Mouse (Mus musculus) liver, postnatal 0 days (tissue): ENCODE measurements around the gene Rasa2. TPM values are rescaled to one million over a fixed set of nuclear protein-coding genes. Genes with fewer than 3 reads are reported as not detected.

ENCODE experiments used
- ATAC-seq: fragments of 200-750 bp; cut with Nextera tagmentation; 2 replicates; pipeline ENCODE4 v1.8.0; 2017; ENCODE audit warnings: mild to moderate bottlenecking, moderate library complexity
- DNase-seq: peaks from one replicate; pipeline ENCODE4 v3.0.0-alpha.2; 2016
- H3K27ac ChIP-seq: fragments of 300-500 bp; sonication (generic); 2 replicates; pipeline ENCODE4 v1.5.1; 2014; ENCODE audit warnings: antibody characterized with exemption, moderate library complexity, mild to moderate bottlenecking, low read depth
- H3K27me3 ChIP-seq: fragments of 300-500 bp; sonication (generic); 2 replicates; pipeline ENCODE4 v1.6.1; 2014; ENCODE audit warnings: low read length, control low read depth, mixed read lengths; ENCODE audit not compliant: insufficient read depth
- H3K36me3 ChIP-seq: fragments of 300-500 bp; sonication (generic); replicated peaks from 2 replicates; pipeline ENCODE4 v1.6.1; 2014; ENCODE audit warnings: mild to moderate bottlenecking, control low read depth, low read length, moderate library complexity, mixed read lengths; ENCODE audit not compliant: insufficient read depth
- H3K4me1 ChIP-seq: fragments of 300-500 bp; sonication (generic); 2 replicates; pipeline ENCODE4 v1.6.1; 2014; ENCODE audit warnings: antibody characterized with exemption, mild to moderate bottlenecking, control low read depth; ENCODE audit not compliant: insufficient read depth
- H3K4me2 ChIP-seq: fragments of 300-500 bp; sonication (generic); 2 replicates; pipeline ENCODE4 v1.6.1; 2014; ENCODE audit warnings: low read depth, mild to moderate bottlenecking, low read length, moderate library complexity, mixed read lengths
- H3K4me3 ChIP-seq: fragments of 300-500 bp; sonication (generic); 2 replicates; pipeline ENCODE4 v1.5.1; 2014; ENCODE audit warnings: low read depth, low read length
- H3K9ac ChIP-seq: fragments of 300-500 bp; sonication (generic); replicated peaks from 2 replicates; pipeline ENCODE4 v1.6.1; 2014; ENCODE audit warnings: mild to moderate bottlenecking, moderate library complexity
- H3K9me3 ChIP-seq: fragments of 300-500 bp; sonication (generic); 2 replicates; pipeline ENCODE4 v1.6.1; 2016; ENCODE audit warnings: mild to moderate bottlenecking, control low read depth, low read length, mixed read lengths
- CTCF ChIP-seq: sonication (generic); IDR thresholded peaks from 2 replicates; pipeline ENCODE4 v1.5.1; 2016; ENCODE audit warnings: antibody characterized with exemption, low read depth
- EP300 ChIP-seq: IDR thresholded peaks from 2 replicates; pipeline ENCODE4 v1.6.1; 2016; ENCODE audit warnings: antibody characterized with exemption, low read depth, mild to moderate bottlenecking
- WGBS: fragments of 180-500 bp; shearing (Covaris S2); extraction: QIAGEN DNeasy Blood & Tissue Kit; methylation state at CpG from one replicate; pipeline ENCODE4 v1.1.7; 2014; ENCODE audit not compliant: insufficient replicate concordance; 5-methylcytosine and 5-hydroxymethylcytosine counted together
- polyA plus RNA-seq: library from polyadenylated mRNA; unstranded; fragments of >200 nt; fragmentation: Nextera tagmentation; extraction: Ambion mirVana; gene quantifications from 2 replicates; pipeline ENCODE4 v1.2.1, GENCODE M21; 2015

Gene Rasa2
- polyA plus RNA-seq, 1 experiment from 2014 or later = 2.7 TPM

- no peak overlapping the region for H3K9ac ChIP-seq
- no peak for DNase-seq
- H3K9me3 ChIP-seq = no peaks in the 10 kb centered on the region
- TF ChIP-seq EP300 (no peak), CTCF (no peak)
- no peaks in the 10 kb centered on the region for H3K27me3 ChIP-seq
- H3K27ac ChIP-seq = no peak overlapping the region
- no peak for ATAC-seq
- H3K36me3 ChIP-seq = no peaks in the 10 kb centered on the region
- no peak overlapping the region for H3K4me2 ChIP-seq
- 82% methylated on average over 8 of the region's 8 CpGs for WGBS
- 0 out of 2 replicates have a peak, but pooled peaks cover 3% of the 10 kb centered on the region for H3K4me1 ChIP-seq
- no peak overlapping the region for H3K4me3 ChIP-seq
These were observed 42.9 kb upstream of the Rasa2 start for GRCm38 (mm10) chr9:96674301-96674700.

- ATAC-seq (no peak), DNase-seq (no peak)
- Histone ChIP-seq H3K36me3 (no peaks in the 10 kb centered on the region), H3K4me1 (0 out of 2 replicates have a peak, but pooled peaks cover 3% of the 10 kb centered on the region), H3K4me3 (no peak overlapping the region), H3K27me3 (no peaks in the 10 kb centered on the region), H3K27ac (no peak overlapping the region), H3K4me2 (no peak overlapping the region), H3K9ac (no peak overlapping the region), H3K9me3 (no peaks in the 10 kb centered on the region)
- 81% methylated on average over 2 of the region's 2 CpGs for WGBS
- TF ChIP-seq EP300 (no peak), CTCF (no peak)
These were observed 41.0 kb upstream of the Rasa2 start for GRCm38 (mm10) chr9:96672466-96672865.

- ATAC-seq (no peak), DNase-seq (no peak)
- no peak overlapping the region for H3K27ac ChIP-seq
- no peaks in the 10 kb centered on the region for H3K9me3 ChIP-seq
- H3K9ac ChIP-seq = no peak overlapping the region
- H3K4me2 ChIP-seq = no peak overlapping the region
- no peaks in the 10 kb centered on the region for H3K27me3 ChIP-seq
- no peak for TF ChIP-seq CTCF
- no peak for TF ChIP-seq EP300
- H3K36me3 ChIP-seq = no peaks in the 10 kb centered on the region
- 0 out of 2 replicates have a peak, but pooled peaks cover 3% of the 10 kb centered on the region for H3K4me1 ChIP-seq
- no peak overlapping the region for H3K4me3 ChIP-seq
- WGBS = 90% methylated on average over 12 of the region's 12 CpGs
These were observed 39.8 kb upstream of the Rasa2 start for GRCm38 (mm10) chr9:96671249-96671648.

GRCm38 (mm10) chr9:96669877-96670276 is 38.5 kb upstream of the Rasa2 start:
- DNase-seq = peak; percentile 91
- Histone ChIP-seq H3K9ac (no peak overlapping the region), H3K27me3 (no peaks in the 10 kb centered on the region), H3K9me3 (no peaks in the 10 kb centered on the region), H3K27ac (no peak overlapping the region), H3K36me3 (no peaks in the 10 kb centered on the region), H3K4me3 (peak overlapping the region; percentile 14; the same call in 1 of the 2 replicates), H3K4me1 (0 out of 2 replicates have a peak, but pooled peaks cover 3% of the 10 kb centered on the region), H3K4me2 (peak overlapping the region; percentile 62)
- peak; percentile 92 for TF ChIP-seq CTCF
- TF ChIP-seq EP300 = no peak
- WGBS = 1% methylated on average over 15 of the region's 15 CpGs
- ATAC-seq = peak; percentile 100

GRCm38 (mm10) chr9:96668628-96669027 is 37.2 kb upstream of the Rasa2 start:
- Histone ChIP-seq H3K9me3 (no peaks in the 10 kb centered on the region), H3K4me3 (no peak overlapping the region), H3K4me2 (no peak overlapping the region), H3K27me3 (no peaks in the 10 kb centered on the region), H3K9ac (no peak overlapping the region), H3K27ac (no peak overlapping the region), H3K36me3 (no peaks in the 10 kb centered on the region), H3K4me1 (0 out of 2 replicates have a peak, but pooled peaks cover 3% of the 10 kb centered on the region)
- no peak for ATAC-seq
- TF ChIP-seq CTCF = peak; percentile 75
- TF ChIP-seq EP300 = no peak
- peak; percentile 60 for DNase-seq
- 51% methylated on average over 5 of the region's 5 CpGs for WGBS

GRCm38 (mm10) chr9:96660510-96661244 is 29.3 kb upstream of the Rasa2 start:
- H3K36me3 ChIP-seq = no peaks in the 10 kb centered on the region
- no peak overlapping the region for H3K4me3 ChIP-seq
- TF ChIP-seq EP300 = no peak
- no peak for TF ChIP-seq CTCF
- ATAC-seq = no peak
- no peak overlapping the region for H3K27ac ChIP-seq
- H3K4me1 ChIP-seq = no peaks in the 10 kb centered on the region
- H3K9me3 ChIP-seq = no peaks in the 10 kb centered on the region
- no peak for DNase-seq
- WGBS = 77% methylated on average over 10 of the region's 10 CpGs
- H3K27me3 ChIP-seq = no peaks in the 10 kb centered on the region
- no peak overlapping the region for H3K4me2 ChIP-seq
- H3K9ac ChIP-seq = no peak overlapping the region
